Mouse (Mus musculus) myocyte (in vitro differentiated cells): ENCODE measurements around the gene Ngrn. TPM values are rescaled to one million over a fixed set of nuclear protein-coding genes. Genes with fewer than 3 reads are reported as not detected.
A peak's percentile ranks its signal among the peaks of the same experiment; 100 is the strongest.

Experiments used
- H3K27me3 ChIP-seq: one replicate; pipeline ENCODE4 v1.6.1; 2011; ENCODE audit not compliant: control insufficient read depth, insufficient read depth, insufficient read length
- H3K36me3 ChIP-seq: one replicate; pipeline ENCODE4 v1.6.1; 2011; ENCODE audit not compliant: control insufficient read depth, insufficient read depth
- H3K4me2 ChIP-seq: one replicate; pipeline ENCODE4 v1.6.1; 2011; ENCODE audit warnings: low read depth, control low read depth
- H3K4me3 ChIP-seq: one replicate; pipeline ENCODE4 v1.5.1; 2011; ENCODE audit warnings: mild to moderate bottlenecking, control low read depth, moderate library complexity
- H3K79me2 ChIP-seq: one replicate; pipeline ENCODE4 v1.6.1; 2011; ENCODE audit not compliant: control insufficient read depth, insufficient read depth
- H3ac ChIP-seq: one replicate; pipeline ENCODE4 v1.6.1; 2011; ENCODE audit not compliant: control insufficient read depth, insufficient read length
- CEBPB ChIP-seq: IDR thresholded peaks from 2 replicates; pipeline ENCODE4 v1.6.1; 2011; ENCODE audit warnings: mild to moderate bottlenecking, moderate library complexity; ENCODE audit not compliant: poor library complexity, insufficient read depth, severe bottlenecking
- E2F4 ChIP-seq: IDR thresholded peaks from one replicate; pipeline ENCODE4 v1.6.1; 2011; ENCODE audit warnings: mild to moderate bottlenecking, control low read depth, moderate library complexity; ENCODE audit not compliant: insufficient read depth
- MAX ChIP-seq: IDR thresholded peaks from one replicate; pipeline ENCODE4 v1.6.1; 2011; ENCODE audit warnings: low read depth, mild to moderate bottlenecking, control low read depth
- MYOD1 ChIP-seq, 3 experiments: IDR thresholded peaks; one replicate each; pipeline ENCODE4 v1.6.1; 2011; ENCODE audit warnings: control low read depth in 2 of 3, low read depth in 2 of 3, mild to moderate bottlenecking in 2 of 3, moderate library complexity in 1 of 3; ENCODE audit not compliant: insufficient read length in 2 of 3, control insufficient read depth in 1 of 3
- MYOG ChIP-seq, 3 experiments: IDR thresholded peaks; one replicate each; pipeline ENCODE4 v1.6.1; 2011; ENCODE audit warnings: control low read depth in 2 of 3, low read depth in 2 of 3, mild to moderate bottlenecking in 2 of 3; ENCODE audit not compliant: insufficient read length in 2 of 3, control insufficient read depth in 1 of 3, insufficient read depth in 1 of 3
- POLR2A ChIP-seq: IDR thresholded peaks from one replicate; pipeline ENCODE4 v1.6.1; 2011; ENCODE audit warnings: low read depth, mild to moderate bottlenecking, control low read depth, moderate library complexity; ENCODE audit not compliant: insufficient read length
- POLR2AphosphoS2 ChIP-seq: IDR thresholded peaks from one replicate; pipeline ENCODE4 v1.6.1; 2011; ENCODE audit warnings: low read depth, control low read depth; ENCODE audit not compliant: insufficient read length
- REST ChIP-seq: IDR thresholded peaks from one replicate; pipeline ENCODE4 v1.6.1; 2011; ENCODE audit warnings: mild to moderate bottlenecking, control low read depth, moderate library complexity; ENCODE audit not compliant: insufficient read depth, insufficient read length
- SRF ChIP-seq: IDR thresholded peaks from one replicate; pipeline ENCODE4 v1.6.1; 2011; ENCODE audit warnings: low read depth; ENCODE audit not compliant: control insufficient read depth, insufficient read length
- TCF12 ChIP-seq: IDR thresholded peaks from one replicate; pipeline ENCODE4 v1.6.1; 2011; ENCODE audit warnings: mild to moderate bottlenecking, control low read depth; ENCODE audit not compliant: poor library complexity, insufficient read depth, severe bottlenecking
- TCF3 ChIP-seq: IDR thresholded peaks from one replicate; pipeline ENCODE4 v1.6.1; 2011; ENCODE audit warnings: low read depth, control low read depth; ENCODE audit not compliant: insufficient read length
- USF1 ChIP-seq: IDR thresholded peaks from one replicate; pipeline ENCODE4 v1.6.1; 2011; ENCODE audit warnings: low read depth, mild to moderate bottlenecking, control low read depth, moderate library complexity
- polyA plus RNA-seq: library from polyadenylated mRNA; unstranded; fragments of >200 nt; fragmentation: generic; extraction: Trizol; gene quantifications from one replicate; pipeline ENCODE4 v1.2.1, GENCODE M21; 2012; ENCODE audit warnings: missing spikeins

The Ngrn gene
- polyA plus RNA-seq, 1 experiment, result 55.0 TPM

- no peak overlapping the region for H3ac ChIP-seq
- H3K4me2 ChIP-seq, result peak overlapping the region; percentile 83
- no peaks in the 10 kb centered on the region for H3K27me3 ChIP-seq
- TF ChIP-seq MYOD1 (IDR thresholded peaks at IDR 0.05; ENCODE audit: control insufficient read depth in 1 of 3, insufficient read length in 2 of 3, low read depth in 2 of 3), result no peak
- TF ChIP-seq USF1, result no peak
- no peak for TF ChIP-seq E2F4
- TF ChIP-seq CEBPB, result no peak
- no peak for TF ChIP-seq TCF3
- no peak for TF ChIP-seq MYOG (IDR thresholded peaks at IDR 0.05; ENCODE audit: control insufficient read depth in 1 of 3, insufficient read depth in 1 of 3, insufficient read length in 2 of 3, low read depth in 2 of 3)
- no peak for TF ChIP-seq POLR2AphosphoS2
- no peak for TF ChIP-seq POLR2A
- no peak for TF ChIP-seq REST
- TF ChIP-seq SRF, result no peak
- peak overlapping the region; percentile 68 for H3K4me3 ChIP-seq
- peaks cover 66% of the 10 kb centered on the region for H3K79me2 ChIP-seq
- peaks cover 11% of the 10 kb centered on the region for H3K36me3 ChIP-seq
Measured at GRCm38 (mm10) chr7:80296462-80296861, 35.4 kb downstream of the Ngrn start.

- Histone ChIP-seq H3K4me2 (peak overlapping the region; percentile 83), H3K36me3 (peaks cover 11% of the 10 kb centered on the region), H3K4me3 (peak overlapping the region; percentile 68), H3K27me3 (no peaks in the 10 kb centered on the region), H3ac (no peak overlapping the region), H3K79me2 (peaks cover 68% of the 10 kb centered on the region)
- TF ChIP-seq TCF3 (no peak), MAX (no peak), MYOD1 (IDR thresholded peaks at IDR 0.05; ENCODE audit: control insufficient read depth in 1 of 3, insufficient read length in 2 of 3, low read depth in 2 of 3) (no peak), CEBPB (no peak), E2F4 (no peak), POLR2AphosphoS2 (no peak), USF1 (no peak), MYOG (IDR thresholded peaks at IDR 0.05; ENCODE audit: control insufficient read depth in 1 of 3, insufficient read depth in 1 of 3, insufficient read length in 2 of 3, low read depth in 2 of 3) (no peak), TCF12 (no peak), POLR2A (no peak), REST (no peak), SRF (no peak)
Measured at GRCm38 (mm10) chr7:80297041-80297440, 36.0 kb downstream of the Ngrn start.

- Histone ChIP-seq H3K79me2 (peaks cover 68% of the 10 kb centered on the region), H3K4me3 (no peak overlapping the region), H3ac (no peak overlapping the region), H3K4me2 (peak overlapping the region; percentile 47), H3K36me3 (peaks cover 27% of the 10 kb centered on the region), H3K27me3 (no peaks in the 10 kb centered on the region)
- no peak for TF ChIP-seq TCF12
- no peak for TF ChIP-seq USF1
- TF ChIP-seq CEBPB, result no peak
- TF ChIP-seq SRF, result no peak
- no peak for TF ChIP-seq E2F4
- TF ChIP-seq POLR2A, result no peak
- no peak for TF ChIP-seq REST
- TF ChIP-seq MYOG (IDR thresholded peaks at IDR 0.05; ENCODE audit: control insufficient read depth in 1 of 3, insufficient read depth in 1 of 3, insufficient read length in 2 of 3, low read depth in 2 of 3), result no peak
- no peak for TF ChIP-seq TCF3
- TF ChIP-seq MAX, result no peak
- TF ChIP-seq POLR2AphosphoS2, result no peak
- no peak for TF ChIP-seq MYOD1 (IDR thresholded peaks at IDR 0.05; ENCODE audit: control insufficient read depth in 1 of 3, insufficient read length in 2 of 3, low read depth in 2 of 3)
Measured at GRCm38 (mm10) chr7:80298754-80299153, 37.7 kb downstream of the Ngrn start.

GRCm38 (mm10) chr7:80299568-80299967, 38.6 kb downstream of the Ngrn start:
- H3K27me3 ChIP-seq, result no peaks in the 10 kb centered on the region
- no peak overlapping the region for H3ac ChIP-seq
- no peak overlapping the region for H3K4me3 ChIP-seq
- TF ChIP-seq SRF, result no peak
- TF ChIP-seq TCF12, result no peak
- no peak for TF ChIP-seq POLR2AphosphoS2
- no peak for TF ChIP-seq E2F4
- no peak for TF ChIP-seq MYOD1 (IDR thresholded peaks at IDR 0.05; ENCODE audit: control insufficient read depth in 1 of 3, insufficient read length in 2 of 3, low read depth in 2 of 3)
- no peak for TF ChIP-seq REST
- no peak for TF ChIP-seq MYOG (IDR thresholded peaks at IDR 0.05; ENCODE audit: control insufficient read depth in 1 of 3, insufficient read depth in 1 of 3, insufficient read length in 2 of 3, low read depth in 2 of 3)
- TF ChIP-seq MAX, result no peak
- no peak for TF ChIP-seq USF1
- TF ChIP-seq POLR2A, result no peak
- no peak for TF ChIP-seq CEBPB
- no peak for TF ChIP-seq TCF3
- peak overlapping the region; percentile 47 for H3K4me2 ChIP-seq
- H3K79me2 ChIP-seq, result peaks cover 68% of the 10 kb centered on the region
- H3K36me3 ChIP-seq, result peaks cover 32% of the 10 kb centered on the region
